Mouse (Mus musculus): ENCODE measurements around the gene Ctbp1. TPM values are rescaled to one million over a fixed set of nuclear protein-coding genes. Genes with fewer than 3 reads are reported as not detected.

Ctbp1 gene
- polyA plus RNA-seq, 1 experiment from 2014 or later, result 489 TPM

DNA sequence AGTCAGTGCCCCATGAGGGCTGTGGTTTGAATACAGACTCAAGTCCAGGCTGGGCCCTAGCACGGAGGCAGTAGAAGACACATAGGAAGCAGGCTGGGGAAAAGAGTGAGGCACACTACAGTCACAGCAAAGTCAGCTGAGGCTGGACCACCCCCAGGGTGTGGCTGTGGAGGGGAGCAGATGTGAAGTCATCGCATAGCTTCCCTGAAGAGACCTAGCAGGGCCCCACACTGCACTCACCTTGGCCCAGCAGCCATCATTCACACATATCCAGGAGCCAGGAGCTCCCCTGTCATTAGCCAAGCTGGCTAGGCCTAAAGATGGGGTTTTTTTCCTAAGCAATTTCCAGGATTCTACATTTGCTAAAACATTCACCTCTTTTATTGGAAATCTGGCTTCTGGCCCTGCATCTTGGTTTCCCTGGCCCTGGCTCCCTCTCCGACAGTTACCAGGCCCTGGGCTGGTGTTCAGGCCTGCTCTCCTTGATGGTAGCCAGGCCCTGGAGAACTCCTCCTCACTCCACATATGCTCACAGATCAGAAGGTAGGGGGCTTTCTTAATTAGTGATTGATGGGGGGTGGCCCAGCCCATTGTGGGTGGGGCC is 35.6 kb downstream of the Ctbp1 start:
- Histone ChIP-seq H3K4me2 (no peak overlapping the region), H3K9me3 (no peaks in the 10 kb centered on the region), H3K4me1 (replicated peaks) (peaks cover 6% of the 10 kb centered on the region; the same call in 1 of the 2 replicates), H3K9ac (no peak overlapping the region), H3K27me3 (no peaks in the 10 kb centered on the region), H3K4me3 (no peak overlapping the region), H3K27ac (replicated peaks) (no peak overlapping the region), H3K36me3 (0 out of 2 replicates have a peak, but pooled peaks cover 14% of the 10 kb centered on the region)
- WGBS, result 80% methylated on average over 3 of the region's 3 CpGs
- no peak for ATAC-seq (ENCODE audit: low FRiP score, low read depth)

DNA sequence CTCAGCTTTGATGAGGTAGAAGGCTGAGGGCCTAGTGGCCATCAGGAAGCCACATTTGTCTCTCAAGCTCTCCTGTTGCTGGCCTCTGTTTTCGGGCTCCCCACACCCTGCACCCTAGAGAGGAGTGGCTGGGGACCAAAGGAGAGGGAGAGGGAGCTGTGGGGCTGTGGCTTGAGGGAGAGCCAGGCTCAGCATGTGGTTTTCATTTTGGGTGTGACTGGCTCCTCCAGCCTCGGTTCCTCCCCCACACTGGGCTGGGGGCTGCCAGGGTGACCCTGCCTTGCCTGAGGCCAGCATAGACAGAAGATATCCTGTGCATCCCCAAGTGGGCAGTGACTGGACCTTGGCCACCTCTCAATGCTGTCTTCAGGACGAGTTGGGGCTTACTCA is 36.5 kb downstream of the Ctbp1 start:
- 0 out of 2 replicates have a peak, but pooled peaks cover 11% of the 10 kb centered on the region for H3K36me3 ChIP-seq
- no peak overlapping the region for H3K9ac ChIP-seq
- ATAC-seq (ENCODE audit: low FRiP score, low read depth), result no peak
- no peak overlapping the region for H3K27ac ChIP-seq (replicated peaks)
- H3K4me3 ChIP-seq, result no peak overlapping the region
- peaks cover 6% of the 10 kb centered on the region; the same call in 1 of the 2 replicates for H3K4me1 ChIP-seq (replicated peaks)
- no peak overlapping the region for H3K4me2 ChIP-seq
- H3K9me3 ChIP-seq, result no peaks in the 10 kb centered on the region
- H3K27me3 ChIP-seq, result no peaks in the 10 kb centered on the region
- WGBS, result 77% methylated on average over 3 of the region's 3 CpGs

GRCm38 (mm10) chr5:33237600-33238255 is 37.1 kb downstream of the Ctbp1 start:
- H3K36me3 ChIP-seq, result 0 out of 2 replicates have a peak, but pooled peaks cover 7% of the 10 kb centered on the region
- H3K9ac ChIP-seq, result no peak overlapping the region
- no peak overlapping the region for H3K4me2 ChIP-seq
- H3K27me3 ChIP-seq, result no peaks in the 10 kb centered on the region
- ATAC-seq (ENCODE audit: low FRiP score, low read depth), result no peak
- WGBS, result 90% methylated on average over 11 of the region's 11 CpGs
- no peaks in the 10 kb centered on the region for H3K9me3 ChIP-seq
- H3K27ac ChIP-seq (replicated peaks), result no peak overlapping the region
- H3K4me3 ChIP-seq, result no peak overlapping the region
- H3K4me1 ChIP-seq (replicated peaks), result peaks cover 6% of the 10 kb centered on the region; the same call in 1 of the 2 replicates

DNA sequence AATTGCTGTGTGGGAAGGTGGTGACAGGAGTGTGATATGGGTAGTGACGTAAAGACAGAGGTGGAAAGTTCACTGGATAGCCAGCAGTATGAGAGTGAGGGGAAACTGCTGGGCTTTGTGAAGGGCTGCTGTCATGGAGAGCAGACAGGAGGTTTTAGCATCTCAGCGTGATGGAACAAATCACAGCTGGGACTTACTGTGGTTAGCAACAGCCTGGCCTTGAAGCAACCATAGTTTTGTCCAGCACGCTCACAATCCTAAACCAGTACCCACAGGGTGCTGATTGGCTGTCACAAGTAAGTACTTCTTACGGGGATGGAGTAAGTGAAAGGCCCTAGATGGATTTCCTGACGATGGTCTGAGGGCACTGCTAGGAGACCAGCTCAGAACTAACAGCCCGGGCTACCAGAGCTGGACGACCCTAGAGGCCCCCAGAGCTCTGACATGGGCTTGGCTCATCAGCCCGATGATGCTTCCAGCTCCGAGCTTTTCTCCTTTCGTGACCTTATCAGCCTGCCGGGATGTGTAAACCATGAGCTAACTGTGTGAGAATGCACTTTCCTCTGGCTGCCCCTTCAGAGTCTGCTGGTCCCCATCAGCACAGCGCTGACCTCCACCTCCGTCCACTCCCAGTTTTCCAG is 40.3 kb downstream of the Ctbp1 start:
- peak; percentile 29; the same call in 1 of the 2 replicates for ATAC-seq (ENCODE audit: low FRiP score, low read depth)

DNA sequence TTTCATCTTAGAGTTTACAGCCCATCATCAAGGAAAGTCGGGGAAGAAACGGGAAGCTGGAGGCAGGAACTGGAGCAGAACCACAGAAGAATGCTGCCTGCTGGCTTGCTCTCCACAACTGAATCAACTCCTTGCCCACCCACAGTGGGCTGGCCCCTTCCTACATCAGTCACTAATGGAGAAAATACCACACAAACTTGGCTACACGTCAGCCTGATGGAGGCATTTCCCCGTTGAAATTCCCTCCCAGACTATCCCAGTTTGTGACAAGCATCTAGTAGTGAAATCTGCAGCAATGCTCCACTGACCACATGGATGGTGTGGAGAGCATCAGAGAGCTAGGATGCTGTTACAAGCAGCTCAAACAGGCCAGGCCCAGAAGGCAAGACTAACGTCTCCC is 42.0 kb downstream of the Ctbp1 start:
- Histone ChIP-seq H3K36me3 (no peaks in the 10 kb centered on the region), H3K9ac (no peak overlapping the region), H3K9me3 (no peaks in the 10 kb centered on the region), H3K4me2 (no peak overlapping the region), H3K27ac (replicated peaks) (no peak overlapping the region), H3K27me3 (no peaks in the 10 kb centered on the region), H3K4me3 (no peak overlapping the region), H3K4me1 (replicated peaks) (peaks cover 9% of the 10 kb centered on the region)
- ATAC-seq (ENCODE audit: low FRiP score, low read depth), result no peak
- 77% methylated on average over 5 of the region's 5 CpGs for WGBS

More for the DNA sequence above, 40.3 kb downstream of the Ctbp1 start:
- H3K27me3 ChIP-seq, result no peaks in the 10 kb centered on the region
- H3K4me1 ChIP-seq (replicated peaks), result no peaks in the 10 kb centered on the region
- H3K9ac ChIP-seq, result no peak overlapping the region
- H3K4me3 ChIP-seq, result no peak overlapping the region
- H3K4me2 ChIP-seq, result no peak overlapping the region
- no peaks in the 10 kb centered on the region for H3K36me3 ChIP-seq
- H3K9me3 ChIP-seq, result no peaks in the 10 kb centered on the region
- WGBS, result 62% methylated on average over 13 of the region's 13 CpGs
- no peak overlapping the region for H3K27ac ChIP-seq (replicated peaks)

- H3K27me3 ChIP-seq, result no peaks in the 10 kb centered on the region
- H3K4me3 ChIP-seq, result no peak overlapping the region
- H3K36me3 ChIP-seq, result no peaks in the 10 kb centered on the region
- H3K27ac ChIP-seq (replicated peaks), result no peak overlapping the region
- H3K4me1 ChIP-seq (replicated peaks), result peaks cover 9% of the 10 kb centered on the region
- H3K9me3 ChIP-seq, result no peaks in the 10 kb centered on the region
- 45% methylated on average over 5 of the region's 5 CpGs for WGBS
- H3K9ac ChIP-seq, result no peak overlapping the region
- no peak for ATAC-seq (ENCODE audit: low FRiP score, low read depth)
- H3K4me2 ChIP-seq, result no peak overlapping the region
Observed at GRCm38 (mm10) chr5:33230285-33230684, 44.5 kb downstream of the Ctbp1 start.

- ATAC-seq (ENCODE audit: low FRiP score, low read depth), result no peak
- Histone ChIP-seq H3K27me3 (no peaks in the 10 kb centered on the region), H3K27ac (replicated peaks) (0 out of 2 replicates have a peak overlapping the region, but pooled peaks have one; percentile 10), H3K36me3 (no peaks in the 10 kb centered on the region), H3K4me1 (replicated peaks) (peaks cover 9% of the 10 kb centered on the region), H3K4me2 (no peak overlapping the region), H3K4me3 (no peak overlapping the region), H3K9me3 (no peaks in the 10 kb centered on the region), H3K9ac (no peak overlapping the region)
- WGBS, result 43% methylated on average over 5 of the region's 5 CpGs
Observed at GRCm38 (mm10) chr5:33228428-33228827, 46.4 kb downstream of the Ctbp1 start.

GRCm38 (mm10) chr5:33225673-33226072 is 49.1 kb downstream of the Ctbp1 start:
- no peak overlapping the region for H3K9ac ChIP-seq
- no peak for ATAC-seq (ENCODE audit: low FRiP score, low read depth)
- H3K4me2 ChIP-seq, result no peak overlapping the region
- H3K27ac ChIP-seq (replicated peaks), result no peak overlapping the region
- 85% methylated on average over 5 of the region's 5 CpGs for WGBS
- H3K4me3 ChIP-seq, result no peak overlapping the region
- H3K27me3 ChIP-seq, result no peaks in the 10 kb centered on the region
- H3K9me3 ChIP-seq, result no peaks in the 10 kb centered on the region
- peaks cover 9% of the 10 kb centered on the region for H3K4me1 ChIP-seq (replicated peaks)
- H3K36me3 ChIP-seq, result no peaks in the 10 kb centered on the region

DNA sequence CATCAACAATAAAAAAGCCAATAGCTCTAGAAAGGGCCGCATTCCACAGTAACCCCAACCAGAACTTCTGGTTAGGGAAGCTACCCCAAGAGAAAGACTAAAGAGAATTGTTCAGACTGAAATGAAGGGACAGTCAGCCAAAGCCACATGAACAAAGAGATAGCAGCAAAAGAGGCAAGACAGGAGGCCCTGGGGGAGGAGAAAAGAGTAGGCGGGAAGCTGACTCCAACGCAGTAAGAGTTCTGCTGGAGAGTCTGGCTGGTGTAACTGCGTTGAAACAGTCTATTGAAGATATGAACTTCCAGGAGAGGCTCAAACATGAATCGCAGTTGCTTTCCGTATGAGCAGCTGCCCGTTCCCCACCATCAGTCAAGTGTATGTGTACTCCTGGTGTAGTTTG is 50.3 kb downstream of the Ctbp1 start:
- peaks cover 9% of the 10 kb centered on the region for H3K4me1 ChIP-seq (replicated peaks)
- no peaks in the 10 kb centered on the region for H3K36me3 ChIP-seq
- no peaks in the 10 kb centered on the region for H3K27me3 ChIP-seq
- no peak for ATAC-seq (ENCODE audit: low FRiP score, low read depth)
- H3K4me3 ChIP-seq, result no peak overlapping the region
- H3K4me2 ChIP-seq, result no peak overlapping the region
- no peak overlapping the region for H3K27ac ChIP-seq (replicated peaks)
- 78% methylated on average over 7 of the region's 7 CpGs for WGBS
- H3K9me3 ChIP-seq, result no peaks in the 10 kb centered on the region
- H3K9ac ChIP-seq, result no peak overlapping the region

GRCm38 (mm10) chr5:33222841-33223744 is 51.7 kb downstream of the Ctbp1 start:
- Histone ChIP-seq H3K4me1 (replicated peaks) (peaks cover 6% of the 10 kb centered on the region), H3K9ac (no peak overlapping the region), H3K27me3 (no peaks in the 10 kb centered on the region), H3K4me3 (no peak overlapping the region), H3K36me3 (no peaks in the 10 kb centered on the region), H3K27ac (replicated peaks) (no peak overlapping the region), H3K9me3 (no peaks in the 10 kb centered on the region), H3K4me2 (no peak overlapping the region)
- ATAC-seq (ENCODE audit: low FRiP score, low read depth), result no peak
- WGBS, result 75% methylated on average over 9 of the region's 9 CpGs

GRCm38 (mm10) chr5:33222389-33222788 is 52.4 kb downstream of the Ctbp1 start:
- ATAC-seq (ENCODE audit: low FRiP score, low read depth), result no peak
- Histone ChIP-seq H3K4me2 (no peak overlapping the region), H3K27me3 (no peaks in the 10 kb centered on the region), H3K9ac (no peak overlapping the region), H3K4me3 (no peak overlapping the region), H3K36me3 (no peaks in the 10 kb centered on the region), H3K9me3 (no peaks in the 10 kb centered on the region), H3K27ac (replicated peaks) (no peak overlapping the region), H3K4me1 (replicated peaks) (peaks cover 6% of the 10 kb centered on the region; the same call in 1 of the 2 replicates)
- 79% methylated on average over 6 of the region's 6 CpGs for WGBS
